Mouse (Mus musculus) forelimb bud, embryonic 11.5 days (tissue): ENCODE measurements around the gene Trim56.

Source experiments
- DNase-seq: peaks from one replicate; pipeline ENCODE4 v3.0.0-alpha.2; 2012; ENCODE audit warnings: low read depth, low spot score

The Trim56 gene

GRCm38 (mm10) chr5:137076191-137076930, 39.6 kb downstream of the Trim56 start:
- no peak for DNase-seq

GRCm38 (mm10) chr5:137075726-137076125, 40.3 kb downstream of the Trim56 start:
- DNase-seq = no peak

GRCm38 (mm10) chr5:137074191-137074651, 41.8 kb downstream of the Trim56 start:
- DNase-seq = peak; percentile 5

GRCm38 (mm10) chr5:137073141-137073540, 42.9 kb downstream of the Trim56 start:
- DNase-seq = no peak

GRCm38 (mm10) chr5:137072079-137072960, 43.7 kb downstream of the Trim56 start, which contains the start of gene Serpine1:
Serpine1 (minus strand) TSS chr5:137072268.
- peak; percentile 90 for DNase-seq

GRCm38 (mm10) chr5:137070881-137071605, 45.0 kb downstream of the Trim56 start:
- DNase-seq = no peak

GRCm38 (mm10) chr5:137068711-137069110, 47.3 kb downstream of the Trim56 start:
- DNase-seq = no peak

GRCm38 (mm10) chr5:137065923-137066322, 50.1 kb downstream of the Trim56 start:
- no peak for DNase-seq

GRCm38 (mm10) chr5:137065454-137065853, 50.6 kb downstream of the Trim56 start:
- no peak for DNase-seq

- no peak for DNase-seq
Observed at GRCm38 (mm10) chr5:137062601-137063000, 53.4 kb downstream of the Trim56 start.

- no peak for DNase-seq
Observed at GRCm38 (mm10) chr5:137061809-137062481, 54.1 kb downstream of the Trim56 start.
